Mouse (Mus musculus): ENCODE measurements around the gene Pde8a. TPM values are rescaled to one million over a fixed set of nuclear protein-coding genes. Genes with fewer than 3 reads are reported as not detected.
A peak's percentile ranks its signal among the peaks of the same experiment; 100 is the strongest.

Pde8a gene
- total RNA-seq, 2 experiments from 2014 or later, result 7.8 to 10.1 TPM

DNA sequence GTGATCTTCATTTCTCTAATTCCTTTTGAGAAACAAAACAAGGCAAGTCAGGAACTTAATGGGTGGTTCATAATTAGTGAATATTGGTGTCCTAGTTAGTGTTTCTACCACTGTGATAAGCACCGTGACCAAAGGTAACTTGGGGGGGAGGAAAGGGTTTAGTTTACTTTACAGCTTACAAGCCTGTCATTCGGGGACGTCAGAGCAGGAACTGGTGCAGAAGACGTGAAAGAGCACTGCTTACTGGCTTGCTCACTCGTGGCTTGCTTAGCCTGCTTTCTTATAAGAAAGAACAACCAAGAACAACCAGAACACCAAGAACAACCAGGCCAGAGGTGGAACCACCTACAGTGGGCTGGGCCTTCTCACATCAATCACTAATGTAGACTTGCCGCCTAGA lies 65.6 kb downstream of the Pde8a start:
- no peak for DNase-seq

DNA sequence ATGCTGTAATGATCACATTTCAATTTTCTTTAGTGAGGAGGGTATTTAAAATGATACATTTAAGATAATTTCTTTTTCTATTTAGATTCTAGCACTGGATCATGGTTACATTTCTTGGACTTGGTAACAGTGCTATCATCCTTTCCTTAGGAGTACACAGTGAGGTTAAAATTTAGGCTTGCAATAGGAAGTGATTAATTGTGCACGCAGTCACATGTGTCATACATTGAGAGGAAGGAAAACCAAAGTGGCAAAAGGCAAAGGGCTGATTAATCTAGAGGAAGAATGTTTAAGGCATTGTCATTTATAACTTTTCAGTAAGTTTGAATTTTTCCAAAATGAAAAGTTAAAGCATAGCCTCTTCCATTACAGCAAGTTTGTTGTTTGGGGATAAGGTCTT lies 67.8 kb downstream of the Pde8a start:
- no peak for DNase-seq

- DNase-seq, result no peak
These were observed 73.1 kb downstream of the Pde8a start for GRCm38 (mm10) chr7:81286456-81286855.

GRCm38 (mm10) chr7:81286946-81287345 lies 73.5 kb downstream of the Pde8a start:
- no peak for DNase-seq

DNA sequence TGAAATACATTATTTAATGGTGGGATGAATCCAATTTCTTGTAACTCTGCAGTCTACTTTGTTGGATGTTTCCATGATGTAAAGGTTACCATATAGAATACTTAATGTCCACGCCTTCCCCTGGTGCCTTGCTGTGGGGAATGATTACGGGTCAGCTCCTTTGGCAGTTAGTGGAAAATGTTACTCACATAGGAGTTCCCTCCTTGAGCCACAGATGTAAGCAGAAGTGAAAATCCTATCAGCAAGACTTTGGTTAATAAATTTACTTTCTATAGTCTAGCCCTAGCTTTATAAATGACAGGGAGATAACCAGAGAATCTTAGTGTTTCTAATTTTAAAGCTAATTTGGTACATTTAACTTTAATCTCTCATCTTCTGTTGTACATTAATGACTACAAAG lies 81.8 kb downstream of the Pde8a start:
- DNase-seq, result no peak

DNA sequence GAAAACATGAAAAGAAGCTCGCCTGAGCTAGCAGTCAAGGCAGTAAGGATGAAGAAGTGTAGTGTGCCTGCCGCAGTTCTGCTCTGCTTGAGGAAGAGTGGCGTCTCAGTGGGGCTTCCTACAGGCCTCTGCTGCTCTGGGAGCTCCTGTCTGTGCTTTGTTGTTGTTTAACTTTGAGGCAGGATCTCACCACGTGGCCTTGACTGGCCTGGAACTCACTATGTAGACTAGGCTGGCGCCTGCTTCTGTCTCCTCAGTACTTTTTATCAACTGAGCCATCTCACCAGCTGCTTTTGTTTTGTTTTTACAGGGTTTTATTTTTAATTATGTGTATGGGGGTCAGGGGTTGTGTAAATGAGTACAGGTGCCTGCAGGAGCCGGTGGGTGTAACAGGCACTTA lies 84.8 kb downstream of the Pde8a start:
- DNase-seq, result no peak

DNA sequence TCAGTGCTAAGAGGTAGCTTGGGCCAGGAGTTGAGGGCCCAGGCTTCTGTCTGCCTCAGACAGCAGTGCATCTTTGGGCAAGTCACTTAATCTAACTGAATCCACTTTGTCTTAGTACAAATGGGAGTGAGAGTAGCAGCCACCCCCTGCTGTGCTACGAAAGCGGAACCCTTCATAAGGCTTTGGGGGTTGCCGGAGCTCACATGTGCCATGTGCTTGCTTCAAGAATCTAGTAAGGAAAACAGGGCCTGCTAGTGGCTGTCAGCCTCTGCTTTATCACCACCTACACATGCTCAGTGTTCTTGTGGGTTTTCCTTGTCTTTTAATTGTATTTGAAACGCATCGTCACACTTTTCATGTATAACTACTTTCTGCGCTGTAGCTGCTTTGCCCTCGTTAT lies 87.9 kb downstream of the Pde8a start:
- no peak for DNase-seq

GRCm38 (mm10) chr7:81303682-81304081 lies 90.3 kb downstream of the Pde8a start:
- DNase-seq, result no peak

DNA sequence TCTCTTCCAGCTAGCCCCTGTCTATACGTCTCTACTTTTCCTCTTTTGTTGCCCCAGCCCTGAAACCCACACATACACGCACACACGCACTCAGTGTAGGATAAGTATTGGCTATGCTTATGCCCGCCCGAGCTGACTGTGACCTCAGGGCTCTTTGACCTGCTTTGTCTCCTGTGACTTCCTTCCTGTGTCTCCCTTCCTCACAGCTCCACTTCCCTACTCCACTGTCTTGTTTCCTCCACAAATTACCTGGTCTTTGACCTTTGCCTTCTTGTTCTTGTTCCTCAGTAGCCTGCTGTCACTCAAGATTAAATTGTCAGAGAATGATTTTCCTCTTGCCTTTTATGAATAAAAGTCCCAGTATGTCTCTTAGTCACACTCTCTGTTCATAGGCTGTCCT lies 90.7 kb downstream of the Pde8a start:
- no peak for DNase-seq

DNA sequence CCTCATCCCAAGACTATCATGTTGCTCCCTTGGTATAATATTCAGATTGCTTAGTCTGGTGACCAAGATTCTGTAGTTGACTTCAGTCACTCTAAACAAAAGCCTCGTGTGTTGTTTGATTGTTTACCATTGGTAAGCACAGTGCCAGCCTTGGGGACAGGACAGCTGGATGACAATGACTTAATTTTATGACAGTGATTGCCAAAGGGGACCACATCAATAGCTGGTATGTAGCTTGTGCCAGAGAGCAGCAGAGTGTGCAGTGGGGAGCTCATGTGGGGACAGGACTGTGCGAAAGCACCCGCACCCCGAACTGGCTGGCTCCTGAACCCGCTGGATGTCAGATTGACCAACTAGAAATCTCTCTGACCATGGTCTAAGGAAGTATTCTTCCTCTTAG lies 91.3 kb downstream of the Pde8a start:
- no peak for DNase-seq

DNA sequence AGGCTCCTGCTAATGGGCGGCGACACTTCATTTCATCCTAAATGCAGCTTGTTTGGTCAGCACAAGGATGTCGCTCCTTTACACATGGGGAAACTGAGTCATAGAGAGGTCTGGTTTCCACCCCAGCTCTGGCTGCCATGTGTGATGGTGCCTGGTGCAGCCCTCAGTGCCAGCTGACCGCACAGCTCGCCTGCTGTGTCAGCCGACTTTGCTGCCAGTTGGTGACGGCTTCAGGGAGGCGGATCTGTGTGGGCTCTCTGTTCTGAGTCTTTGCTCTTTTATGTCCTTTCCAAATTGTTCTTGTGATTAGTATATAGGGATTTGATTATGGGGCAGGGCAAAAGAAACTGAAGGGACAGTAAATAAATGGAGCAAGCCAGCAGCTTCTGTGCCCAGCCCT lies 94.3 kb downstream of the Pde8a start:
- no peak for DNase-seq

DNA sequence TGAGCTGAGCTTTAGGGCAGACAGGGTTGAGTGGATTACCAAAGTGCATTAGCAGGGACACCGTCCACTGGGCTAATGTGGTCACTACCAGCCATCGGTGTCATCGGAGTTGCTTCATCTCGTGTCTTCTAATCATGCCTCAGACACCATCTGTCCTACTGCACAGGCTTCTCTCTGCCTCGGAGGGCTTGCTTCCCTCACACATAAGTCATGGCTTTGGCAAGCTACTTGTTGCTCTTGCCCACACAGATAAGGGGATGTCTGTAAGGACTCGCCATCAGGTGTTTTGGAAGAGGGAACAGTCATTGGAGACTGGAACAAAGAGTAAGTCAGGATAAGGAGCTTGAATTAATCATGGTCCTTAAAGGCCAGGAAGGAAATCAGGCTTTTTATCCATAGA lies 95.9 kb downstream of the Pde8a start:
- no peak for DNase-seq

- no peak for DNase-seq
These were observed 97.7 kb downstream of the Pde8a start for GRCm38 (mm10) chr7:81311130-81311529.

- DNase-seq, result no peak
These were observed 98.2 kb downstream of the Pde8a start for GRCm38 (mm10) chr7:81311581-81311980.

DNA sequence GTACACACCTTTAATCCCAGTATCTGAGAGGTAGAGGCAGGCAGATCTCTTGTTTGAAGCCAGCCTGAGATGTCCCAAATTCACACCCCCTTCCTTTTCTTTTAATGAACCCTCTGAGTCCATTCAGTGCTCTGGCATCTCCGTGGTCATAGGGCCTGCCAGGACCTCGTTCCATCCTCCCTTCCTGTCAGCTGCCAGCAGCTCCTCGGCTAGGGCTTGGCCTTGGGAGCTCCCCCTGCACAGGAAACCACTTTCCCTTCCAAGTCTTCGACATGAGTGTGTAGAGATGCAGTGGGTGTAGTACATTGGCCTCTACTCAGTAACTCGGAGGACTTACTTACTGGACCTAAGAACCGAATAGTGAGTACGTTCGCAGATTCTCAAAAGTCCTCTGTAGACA lies 102.2 kb downstream of the Pde8a start:
- DNase-seq, result no peak

DNA sequence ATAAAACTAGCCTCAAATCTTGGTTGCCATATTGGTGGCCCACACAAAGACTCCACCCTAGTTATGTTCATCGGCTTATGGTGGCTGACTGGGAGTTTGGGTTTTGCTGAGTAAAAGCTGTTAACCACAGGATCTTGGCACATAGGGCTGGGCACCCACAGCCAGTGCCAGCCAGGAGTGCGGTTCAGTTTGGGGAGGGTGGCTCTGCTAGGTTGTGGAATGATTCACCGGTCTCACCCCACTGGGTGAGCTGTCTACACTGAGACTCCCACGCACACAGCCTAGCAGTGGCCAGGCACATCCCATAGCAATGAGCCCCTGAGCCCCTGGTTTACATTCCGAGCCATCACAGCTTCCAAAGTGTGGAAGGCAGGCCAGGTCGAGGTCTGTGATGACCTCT lies 106.4 kb downstream of the Pde8a start:
- no peak for DNase-seq

DNA sequence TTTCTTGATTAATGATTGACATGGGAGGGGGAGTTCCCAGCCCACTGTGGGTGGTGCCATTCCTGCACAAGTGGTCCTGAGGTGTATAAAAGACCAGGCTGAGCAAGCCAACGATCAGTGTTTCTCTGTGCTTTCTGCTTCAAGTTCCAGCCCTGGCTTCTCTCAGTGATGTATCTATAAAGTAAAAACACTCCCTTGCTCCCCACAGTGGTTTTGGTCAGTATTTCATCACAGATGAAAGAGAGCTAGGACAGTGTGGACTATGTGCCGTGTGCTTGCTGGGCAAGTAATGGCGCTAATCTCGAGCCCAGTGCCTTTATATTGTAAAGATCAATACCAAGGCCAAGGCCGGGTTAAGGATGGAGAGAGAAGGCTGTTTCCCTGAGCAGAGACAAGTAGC lies 108.4 kb downstream of the Pde8a start:
- DNase-seq, result no peak

DNA sequence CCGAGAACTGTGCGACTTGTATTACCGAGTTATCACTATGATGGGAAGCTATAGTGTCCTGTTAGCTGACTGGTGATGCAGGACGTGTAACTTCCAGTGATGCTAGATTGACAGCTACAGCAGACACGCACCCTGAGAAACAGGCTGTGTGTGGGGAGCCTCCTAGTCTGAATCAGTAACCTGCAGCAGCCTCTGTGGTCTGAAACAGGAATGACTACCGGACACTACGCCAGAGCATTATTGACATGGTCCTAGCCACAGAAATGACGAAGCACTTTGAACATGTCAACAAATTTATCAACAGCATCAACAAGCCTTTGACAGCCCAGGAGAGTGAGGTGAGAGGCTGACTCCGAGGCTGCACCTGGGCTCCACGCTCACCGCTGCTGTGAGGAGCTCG lies 112.6 kb downstream of the Pde8a start:
- DNase-seq, result no peak

GRCm38 (mm10) chr7:81326859-81327258 lies 113.5 kb downstream of the Pde8a start:
- DNase-seq, result no peak

GRCm38 (mm10) chr7:81327661-81328060 lies 114.3 kb downstream of the Pde8a start:
- no peak for DNase-seq

DNA sequence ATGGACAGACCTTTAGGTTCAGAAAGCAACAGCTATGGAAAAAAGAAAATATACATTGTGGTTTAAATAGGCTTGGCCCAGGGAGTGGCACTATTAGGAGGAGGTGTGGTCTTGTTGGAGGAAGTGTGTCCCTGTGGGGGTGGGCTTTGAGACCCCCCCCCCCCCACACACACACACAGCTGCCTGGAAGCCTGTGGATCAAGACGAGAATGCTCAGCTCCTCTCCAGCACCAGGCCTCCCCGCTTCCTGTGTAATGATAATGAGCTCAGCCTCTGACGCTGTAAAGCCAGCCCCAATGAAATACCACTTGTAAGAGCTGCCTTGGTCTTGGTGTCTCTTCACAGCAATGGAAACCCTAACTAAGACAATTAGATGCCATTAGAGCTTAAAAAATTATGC lies 117.4 kb downstream of the Pde8a start:
- DNase-seq, result no peak

DNA sequence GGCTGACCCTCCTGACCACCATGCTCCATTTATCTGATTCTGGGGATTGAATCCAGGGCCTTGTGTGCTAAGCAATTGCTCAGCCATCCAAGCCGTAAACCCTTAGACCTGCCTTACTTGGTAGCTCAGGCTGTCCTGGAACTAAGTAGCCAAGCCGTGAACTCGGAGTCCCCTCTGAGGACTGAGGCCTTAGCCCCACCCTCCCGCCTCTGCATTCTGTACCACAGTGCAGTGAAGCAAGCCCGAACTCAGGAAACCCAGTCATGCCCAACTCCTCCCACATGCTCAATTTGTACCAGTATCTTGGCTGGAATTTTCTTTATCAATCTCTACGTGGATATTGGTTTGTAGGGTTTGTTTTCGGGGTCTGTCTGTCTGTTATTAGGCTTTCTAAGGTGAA lies 118.5 kb downstream of the Pde8a start:
- no peak for DNase-seq

DNA sequence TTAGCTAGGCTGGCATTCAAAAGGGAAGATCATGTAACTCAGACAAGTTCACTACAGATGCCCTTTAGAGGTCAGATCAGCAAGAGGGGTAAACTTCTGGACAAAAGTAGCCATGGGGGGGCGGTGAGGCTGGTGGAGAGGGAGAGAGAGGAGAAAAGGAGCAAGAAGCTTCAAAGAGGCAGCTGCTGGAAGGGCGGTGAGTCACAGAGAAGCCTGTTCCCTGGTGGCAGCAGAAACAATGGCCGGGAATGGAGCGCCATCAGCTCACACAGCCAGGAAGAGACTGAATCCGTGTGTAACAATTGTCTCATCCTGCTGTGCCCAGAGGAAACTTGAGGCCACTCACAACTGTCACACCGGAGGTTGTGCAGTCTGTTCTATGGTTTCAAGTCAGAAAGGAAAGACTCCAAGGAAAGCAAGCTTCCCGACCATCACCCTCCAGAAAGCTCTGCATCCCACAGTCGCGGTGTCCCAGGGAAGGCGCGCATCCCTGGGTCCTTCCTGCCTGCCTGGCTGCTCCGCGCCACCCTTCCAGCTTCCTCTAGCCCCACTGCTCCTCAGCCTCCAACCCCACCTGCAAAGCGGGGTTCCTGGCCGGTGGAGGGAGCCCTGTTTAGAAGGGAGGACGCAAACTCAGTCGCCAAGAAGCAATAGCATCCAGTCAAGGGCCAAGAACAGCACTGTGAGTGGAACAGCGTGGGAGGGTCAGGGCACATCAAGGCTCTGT lies 122.5 kb downstream of the Pde8a start:
- DNase-seq, result no peak

DNA sequence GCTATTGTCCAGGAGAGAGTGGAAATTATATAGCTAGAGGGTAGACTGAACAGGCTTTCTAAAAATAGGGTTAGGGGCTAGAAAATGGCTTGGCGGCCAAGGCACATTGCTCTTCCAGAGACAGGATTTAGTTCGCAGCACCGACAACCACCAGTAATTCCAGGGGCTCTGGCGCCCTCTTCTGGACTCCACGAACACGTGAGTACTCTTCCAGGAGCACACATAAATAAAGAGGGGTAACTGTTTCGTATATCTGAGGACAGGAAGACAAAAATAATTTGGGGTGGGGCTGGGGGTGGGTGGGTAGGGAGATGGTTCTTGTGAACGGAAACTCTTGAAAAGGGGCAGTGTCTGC lies 123.0 kb downstream of the Pde8a start:
- peak; percentile 62 for DNase-seq

Measured in gastrocnemius, postnatal 10 days (tissue).